Mouse (Mus musculus): ENCODE data around the gene Batf2. TPM values are rescaled to one million over a fixed set of nuclear protein-coding genes. Genes with fewer than 3 reads are reported as not detected.
A peak's percentile ranks its signal among the peaks of the same experiment; 100 is the strongest.

Gene Batf2
- 0.27 TPM in 1 of 2 replicates, not detected in the other for polyA plus RNA-seq (2015; fragmentation: Nextera tagmentation; extraction: Ambion mirVana)

- H3K36me3 ChIP-seq, result peaks cover 28% of the 10 kb centered on the region
- WGBS, result under 1% methylated on average over 68 of the region's 68 CpGs
- peak within 1 kb of the TSS; percentile 85 for H3K9ac ChIP-seq (replicated peaks)
- H3K27me3 ChIP-seq, result no peaks in the 10 kb centered on the region
- peak; percentile 96 for ATAC-seq
- H3K4me1 ChIP-seq (replicated peaks), result peaks cover 11% of the 10 kb centered on the region
- H3K9me3 ChIP-seq, result no peaks in the 10 kb centered on the region
- H3K4me3 ChIP-seq (replicated peaks), result peak within 1 kb of the TSS; percentile 55
- peak within 1 kb of the TSS; percentile 96 for H3K27ac ChIP-seq
- peak within 1 kb of the TSS; percentile 84 for H3K4me2 ChIP-seq (replicated peaks)
Observed at GRCm38 (mm10) chr19:6140678-6141393, at the start of gene Batf2. Batf2 (plus strand) TSS chr19:6140983.

- WGBS, result 96% methylated on average over 7 of the region's 7 CpGs
- no peak within 1 kb of the TSS for H3K27ac ChIP-seq
- H3K27me3 ChIP-seq, result no peaks in the 10 kb centered on the region
- no peak for ATAC-seq
- peaks cover 24% of the 10 kb centered on the region for H3K36me3 ChIP-seq
- no peaks in the 10 kb centered on the region for H3K4me1 ChIP-seq (replicated peaks)
- H3K4me2 ChIP-seq (replicated peaks), result no peak within 1 kb of the TSS
- no peak within 1 kb of the TSS for H3K4me3 ChIP-seq (replicated peaks)
- H3K9me3 ChIP-seq, result no peaks in the 10 kb centered on the region
- no peak within 1 kb of the TSS for H3K9ac ChIP-seq (replicated peaks)
Observed at GRCm38 (mm10) chr19:6094119-6094518, 46.7 kb upstream of the Batf2 start, which contains the start of gene AC131692.1. AC131692.1 (plus strand) TSS chr19:6094419.

GRCm38 (mm10) chr19:6097847-6098246 lies 42.9 kb upstream of the Batf2 start:
- no peaks in the 10 kb centered on the region for H3K4me1 ChIP-seq (replicated peaks)
- WGBS, result 92% methylated on average over 3 of the region's 3 CpGs
- no peaks in the 10 kb centered on the region for H3K27me3 ChIP-seq
- H3K9me3 ChIP-seq, result no peaks in the 10 kb centered on the region
- no peak overlapping the region for H3K4me2 ChIP-seq (replicated peaks)
- no peak overlapping the region for H3K27ac ChIP-seq
- H3K36me3 ChIP-seq, result peaks cover 5% of the 10 kb centered on the region
- H3K4me3 ChIP-seq (replicated peaks), result no peak overlapping the region
- no peak overlapping the region for H3K9ac ChIP-seq (replicated peaks)
- ATAC-seq, result no peak

GRCm38 (mm10) chr19:6101186-6101585 lies 39.6 kb upstream of the Batf2 start:
- no peak overlapping the region for H3K9ac ChIP-seq (replicated peaks)
- no peak for ATAC-seq
- no peaks in the 10 kb centered on the region for H3K27me3 ChIP-seq
- H3K27ac ChIP-seq, result no peak overlapping the region
- H3K9me3 ChIP-seq, result no peaks in the 10 kb centered on the region
- no peak overlapping the region for H3K4me2 ChIP-seq (replicated peaks)
- H3K4me3 ChIP-seq (replicated peaks), result no peak overlapping the region
- 73% methylated on average over 6 of the region's 6 CpGs for WGBS
- no peaks in the 10 kb centered on the region; the same call in 1 of the 2 replicates for H3K36me3 ChIP-seq
- no peaks in the 10 kb centered on the region for H3K4me1 ChIP-seq (replicated peaks)

- Histone ChIP-seq H3K4me2 (replicated peaks) (no peak overlapping the region), H3K36me3 (no peaks in the 10 kb centered on the region; the same call in 1 of the 2 replicates), H3K9me3 (no peaks in the 10 kb centered on the region), H3K4me3 (replicated peaks) (no peak overlapping the region), H3K27ac (no peak overlapping the region), H3K4me1 (replicated peaks) (no peaks in the 10 kb centered on the region), H3K27me3 (no peaks in the 10 kb centered on the region), H3K9ac (replicated peaks) (no peak overlapping the region)
- 81% methylated on average over 6 of the region's 6 CpGs for WGBS
- ATAC-seq, result no peak
Observed at GRCm38 (mm10) chr19:6102169-6102853, 38.5 kb upstream of the Batf2 start.

GRCm38 (mm10) chr19:6104476-6104875 lies 36.3 kb upstream of the Batf2 start:
- H3K36me3 ChIP-seq, result no peaks in the 10 kb centered on the region
- no peak overlapping the region for H3K27ac ChIP-seq
- H3K9ac ChIP-seq (replicated peaks), result 0 out of 2 replicates have a peak overlapping the region, but pooled peaks have one; percentile 1
- H3K9me3 ChIP-seq, result no peaks in the 10 kb centered on the region
- H3K27me3 ChIP-seq, result no peaks in the 10 kb centered on the region
- WGBS, result 75% methylated on average over 4 of the region's 4 CpGs
- no peak overlapping the region for H3K4me3 ChIP-seq (replicated peaks)
- no peak overlapping the region for H3K4me2 ChIP-seq (replicated peaks)
- ATAC-seq, result no peak
- H3K4me1 ChIP-seq (replicated peaks), result no peaks in the 10 kb centered on the region

GRCm38 (mm10) chr19:6105586-6105985 lies 35.2 kb upstream of the Batf2 start, which contains the start of gene Naaladl1:
Naaladl1 (plus strand) TSS chr19:6105782.
- no peaks in the 10 kb centered on the region for H3K36me3 ChIP-seq
- H3K4me3 ChIP-seq (replicated peaks), result no peak within 1 kb of the TSS
- H3K27me3 ChIP-seq, result no peaks in the 10 kb centered on the region
- H3K27ac ChIP-seq, result no peak within 1 kb of the TSS
- no peaks in the 10 kb centered on the region for H3K4me1 ChIP-seq (replicated peaks)
- 0 out of 2 replicates have a peak within 1 kb of the TSS, but pooled peaks have one; percentile 1 for H3K9ac ChIP-seq (replicated peaks)
- no peaks in the 10 kb centered on the region for H3K9me3 ChIP-seq
- ATAC-seq, result no peak
- H3K4me2 ChIP-seq (replicated peaks), result no peak within 1 kb of the TSS
- 89% methylated on average over 7 of the region's 7 CpGs for WGBS

- Histone ChIP-seq H3K4me1 (replicated peaks) (peaks cover 17% of the 10 kb centered on the region), H3K9ac (replicated peaks) (no peak overlapping the region)
- WGBS, result 73% methylated on average over 6 of the region's 6 CpGs
Observed at GRCm38 (mm10) chr19:6113116-6113515, 27.7 kb upstream of the Batf2 start.

GRCm38 (mm10) chr19:6116113-6116850 lies 24.5 kb upstream of the Batf2 start:
- Histone ChIP-seq H3K36me3 (peaks cover 47% of the 10 kb centered on the region), H3K4me3 (replicated peaks) (peak overlapping the region; percentile 85), H3K4me1 (replicated peaks) (peaks cover 32% of the 10 kb centered on the region), H3K9me3 (no peaks in the 10 kb centered on the region), H3K4me2 (replicated peaks) (peak overlapping the region; percentile 89; the same call in 1 of the 2 replicates), H3K27me3 (no peaks in the 10 kb centered on the region), H3K9ac (replicated peaks) (peak overlapping the region; percentile 53), H3K27ac (no peak overlapping the region)
- 92% methylated on average over 15 of the region's 15 CpGs for WGBS
- ATAC-seq, result no peak

More at GRCm38 (mm10) chr19:6113116-6113515, 27.7 kb upstream of the Batf2 start:
- Histone ChIP-seq H3K27ac (no peak overlapping the region), H3K27me3 (no peaks in the 10 kb centered on the region), H3K4me3 (replicated peaks) (no peak overlapping the region), H3K4me2 (replicated peaks) (no peak overlapping the region), H3K9me3 (no peaks in the 10 kb centered on the region), H3K36me3 (peaks cover 42% of the 10 kb centered on the region)
- no peak for ATAC-seq

GRCm38 (mm10) chr19:6117346-6117985 lies 23.3 kb upstream of the Batf2 start:
- no peak for ATAC-seq
- Histone ChIP-seq H3K4me1 (replicated peaks) (peaks cover 32% of the 10 kb centered on the region), H3K27me3 (no peaks in the 10 kb centered on the region), H3K9ac (replicated peaks) (peak overlapping the region; percentile 92), H3K4me2 (replicated peaks) (peak overlapping the region; percentile 89), H3K4me3 (replicated peaks) (peak overlapping the region; percentile 85), H3K27ac (peak overlapping the region; percentile 93), H3K36me3 (peaks cover 47% of the 10 kb centered on the region), H3K9me3 (no peaks in the 10 kb centered on the region)
- 5% methylated on average over 32 of the region's 32 CpGs for WGBS

GRCm38 (mm10) chr19:6117986-6118676 lies 22.7 kb upstream of the Batf2 start, which contains the start of gene Sac3d1:
Sac3d1 (minus strand) TSS chr19:6118650.
- H3K27me3 ChIP-seq, result no peaks in the 10 kb centered on the region
- peaks cover 40% of the 10 kb centered on the region for H3K36me3 ChIP-seq
- H3K9ac ChIP-seq (replicated peaks), result peak within 1 kb of the TSS; percentile 92
- H3K4me3 ChIP-seq (replicated peaks), result peak within 1 kb of the TSS; percentile 85
- under 1% methylated on average over 67 of the region's 77 CpGs for WGBS
- H3K9me3 ChIP-seq, result no peaks in the 10 kb centered on the region
- peak within 1 kb of the TSS; percentile 93 for H3K27ac ChIP-seq
- peaks cover 32% of the 10 kb centered on the region for H3K4me1 ChIP-seq (replicated peaks)
- H3K4me2 ChIP-seq (replicated peaks), result peak within 1 kb of the TSS; percentile 89
- ATAC-seq, result peak; percentile 89

Data from midbrain, embryonic 13.5 days (tissue).